Mouse (Mus musculus) heart, postnatal 0 days (tissue): ENCODE measurements around the gene Rhbdl1.

Experiments
- CTCF ChIP-seq: IDR thresholded peaks from 2 replicates; pipeline ENCODE4 v1.5.1; 2016; ENCODE audit warnings: antibody characterized with exemption, control low read depth, low read depth
- EP300 ChIP-seq: IDR thresholded peaks from 2 replicates; pipeline ENCODE4 v1.6.1; 2016; ENCODE audit warnings: antibody characterized with exemption, low read depth

GRCm38 (mm10) chr17:25810890-25811289 lies 26.2 kb downstream of the Rhbdl1 start:
- TF ChIP-seq EP300 (no peak), CTCF (no peak)
